Mouse (Mus musculus) midbrain, embryonic 10.5 days (tissue): ENCODE measurements around the gene Ppp2r3a. TPM values are rescaled to one million over a fixed set of nuclear protein-coding genes. Genes with fewer than 3 reads are reported as not detected.

Experiments
- DNase-seq: peaks from one replicate; pipeline ENCODE4 v3.0.0-alpha.2; 2017; ENCODE audit warnings: low spot score
- H3K27ac ChIP-seq: fragments of 300-500 bp; sonication (generic); replicated peaks from 2 replicates; pipeline ENCODE4 v1.5.1; 2016; ENCODE audit warnings: mild to moderate bottlenecking
- H3K27me3 ChIP-seq: fragments of 300-500 bp; sonication (generic); 2 replicates; pipeline ENCODE4 v1.6.1; 2016; ENCODE audit warnings: low read depth, mild to moderate bottlenecking; ENCODE audit not compliant: poor library complexity, severe bottlenecking
- H3K36me3 ChIP-seq: fragments of 300-500 bp; sonication (generic); 2 replicates; pipeline ENCODE4 v1.6.1; 2016; ENCODE audit warnings: mild to moderate bottlenecking, moderate library complexity
- H3K4me1 ChIP-seq: fragments of 300-500 bp; sonication (generic); 2 replicates; pipeline ENCODE4 v1.6.1; 2016
- H3K4me3 ChIP-seq: fragments of 300-500 bp; sonication (generic); 2 replicates; pipeline ENCODE4 v1.5.1; 2016; ENCODE audit warnings: mild to moderate bottlenecking, moderate library complexity
- H3K9me3 ChIP-seq: fragments of 300-500 bp; sonication (generic); replicated peaks from 2 replicates; pipeline ENCODE4 v1.6.1; 2016; ENCODE audit warnings: mild to moderate bottlenecking
- WGBS: fragments of 180-500 bp; shearing (Covaris S2); methylation state at CpG from one replicate; pipeline ENCODE4 v1.1.7; 2016; 5-methylcytosine and 5-hydroxymethylcytosine counted together
- polyA plus RNA-seq: library from polyadenylated mRNA; unstranded; fragments of >200 nt; fragmentation: Nextera tagmentation; extraction: Ambion mirVana; gene quantifications from 2 replicates; pipeline ENCODE4 v1.2.1, GENCODE M21; 2016

The Ppp2r3a gene
- polyA plus RNA-seq, 1 experiment from 2014 or later = 8.0 TPM

- no peaks in the 10 kb centered on the region for H3K9me3 ChIP-seq
- no peaks in the 10 kb centered on the region for H3K27me3 ChIP-seq
- H3K4me1 ChIP-seq = no peaks in the 10 kb centered on the region
- H3K4me3 ChIP-seq = no peak overlapping the region
- H3K36me3 ChIP-seq = no peaks in the 10 kb centered on the region
- DNase-seq = no peak
- H3K27ac ChIP-seq = no peak overlapping the region
- 75% methylated on average over 10 of the region's 10 CpGs for WGBS
Observed at GRCm38 (mm10) chr9:101280211-101280610, 28.6 kb upstream of the Ppp2r3a start.

- Histone ChIP-seq H3K27ac (no peak overlapping the region), H3K4me1 (peaks cover 8% of the 10 kb centered on the region; the same call in 1 of the 2 replicates), H3K36me3 (no peaks in the 10 kb centered on the region), H3K4me3 (no peak overlapping the region), H3K27me3 (no peaks in the 10 kb centered on the region), H3K9me3 (no peaks in the 10 kb centered on the region)
- no peak for DNase-seq
- WGBS = 90% methylated on average over 7 of the region's 7 CpGs
Observed at GRCm38 (mm10) chr9:101272715-101273114, 21.1 kb upstream of the Ppp2r3a start.

GRCm38 (mm10) chr9:101270020-101270419, 18.4 kb upstream of the Ppp2r3a start:
- no peak for DNase-seq
- H3K27me3 ChIP-seq = no peaks in the 10 kb centered on the region
- H3K27ac ChIP-seq = no peak overlapping the region; the same call in 1 of the 2 replicates
- no peak overlapping the region for H3K4me3 ChIP-seq
- H3K36me3 ChIP-seq = no peaks in the 10 kb centered on the region
- no peaks in the 10 kb centered on the region for H3K9me3 ChIP-seq
- peaks cover 7% of the 10 kb centered on the region for H3K4me1 ChIP-seq
- 52% methylated on average over 5 of the region's 5 CpGs for WGBS

DNA sequence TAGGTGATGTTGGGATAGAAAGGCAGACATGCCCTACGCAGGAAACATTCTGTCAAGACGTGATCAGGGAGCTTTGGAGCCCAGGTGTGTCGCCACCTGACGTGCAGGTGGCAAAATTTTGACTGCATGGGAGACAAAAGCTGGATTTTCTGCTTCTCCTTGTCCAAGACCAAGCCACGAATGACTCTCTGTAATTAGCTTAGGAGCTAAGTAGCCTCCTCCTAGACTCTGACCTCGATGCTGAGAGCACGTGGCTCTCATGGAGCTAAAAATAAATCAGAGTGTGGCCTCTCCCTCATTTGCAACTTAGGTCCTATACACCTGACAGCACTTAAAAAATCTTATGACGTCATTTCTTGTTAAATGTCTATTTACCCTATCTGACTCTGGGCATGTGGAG, 14.4 kb upstream of the Ppp2r3a start:
- 85% methylated on average over 8 of the region's 8 CpGs for WGBS
- Histone ChIP-seq H3K27ac (no peak overlapping the region), H3K9me3 (no peaks in the 10 kb centered on the region), H3K36me3 (no peaks in the 10 kb centered on the region), H3K4me1 (peaks cover 6% of the 10 kb centered on the region), H3K27me3 (no peaks in the 10 kb centered on the region), H3K4me3 (no peak overlapping the region)
- DNase-seq = no peak

DNA sequence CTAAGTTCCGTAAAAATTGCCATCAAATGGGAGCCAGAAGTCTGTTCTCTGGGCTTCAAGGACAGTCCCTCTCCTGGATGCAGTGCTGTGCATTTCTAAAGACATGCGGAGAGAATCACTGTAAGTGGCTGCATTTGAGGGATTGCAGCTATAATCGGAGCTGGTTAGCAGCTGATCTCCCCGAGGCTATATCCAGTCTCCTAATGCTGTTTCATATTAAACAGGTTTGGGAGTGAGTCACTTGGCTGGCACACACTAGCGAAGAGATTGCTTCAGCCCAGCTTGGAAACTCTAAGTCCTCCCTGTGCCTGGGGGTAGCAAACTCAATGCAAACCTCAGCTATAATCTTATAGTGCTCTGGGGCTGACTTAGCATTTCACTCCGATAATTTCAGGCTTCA, 14.0 kb upstream of the Ppp2r3a start:
- WGBS = 83% methylated on average over 6 of the region's 6 CpGs
- Histone ChIP-seq H3K27me3 (no peaks in the 10 kb centered on the region), H3K27ac (no peak overlapping the region), H3K9me3 (no peaks in the 10 kb centered on the region), H3K4me3 (no peak overlapping the region), H3K36me3 (no peaks in the 10 kb centered on the region), H3K4me1 (peaks cover 6% of the 10 kb centered on the region)
- no peak for DNase-seq

- no peak overlapping the region for H3K27ac ChIP-seq
- H3K36me3 ChIP-seq = no peaks in the 10 kb centered on the region
- WGBS = 91% methylated on average over 3 of the region's 3 CpGs
- no peak overlapping the region for H3K4me3 ChIP-seq
- H3K4me1 ChIP-seq = no peaks in the 10 kb centered on the region; the same call in 1 of the 2 replicates
- H3K9me3 ChIP-seq = no peaks in the 10 kb centered on the region
- no peaks in the 10 kb centered on the region for H3K27me3 ChIP-seq
- DNase-seq = no peak
Observed at GRCm38 (mm10) chr9:101262815-101263214, 11.2 kb upstream of the Ppp2r3a start.

DNA sequence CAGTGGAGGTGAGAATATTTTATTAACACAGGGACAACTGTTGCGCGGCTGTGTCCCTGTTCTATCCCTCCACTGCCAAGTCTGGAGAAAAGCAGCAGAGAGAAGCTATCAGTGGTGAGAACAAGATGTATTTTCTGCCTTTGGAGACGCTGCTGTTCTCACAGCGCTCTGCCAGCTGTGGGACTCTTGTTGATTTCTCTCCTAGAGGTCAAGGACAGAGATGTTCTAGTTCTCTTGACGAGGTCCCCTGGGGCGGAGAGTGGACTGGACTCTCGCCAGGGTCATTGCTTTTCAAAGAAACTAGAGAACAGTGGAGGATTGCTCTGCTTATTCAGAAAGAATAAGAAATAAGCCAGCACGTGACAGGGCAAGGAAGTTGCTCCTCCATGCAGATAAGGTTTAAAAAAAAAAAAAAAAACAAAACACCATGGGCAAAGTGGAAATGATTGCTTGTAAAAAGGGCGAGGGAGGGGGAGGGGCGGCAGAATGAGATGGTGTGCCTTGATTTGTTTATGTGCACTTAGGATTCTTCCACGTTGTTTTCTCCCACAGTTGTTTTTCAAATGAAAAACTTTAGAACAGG, 10.5 kb upstream of the Ppp2r3a start:
- Histone ChIP-seq H3K36me3 (no peaks in the 10 kb centered on the region), H3K27ac (no peak overlapping the region), H3K27me3 (no peaks in the 10 kb centered on the region), H3K4me1 (no peaks in the 10 kb centered on the region; the same call in 1 of the 2 replicates), H3K9me3 (no peaks in the 10 kb centered on the region), H3K4me3 (no peak overlapping the region)
- DNase-seq = no peak
- WGBS = 69% methylated on average over 11 of the region's 11 CpGs

GRCm38 (mm10) chr9:101261443-101261842, 9.8 kb upstream of the Ppp2r3a start:
- no peaks in the 10 kb centered on the region for H3K27me3 ChIP-seq
- no peak overlapping the region for H3K27ac ChIP-seq
- no peaks in the 10 kb centered on the region for H3K36me3 ChIP-seq
- 71% methylated on average over 4 of the region's 4 CpGs for WGBS
- H3K9me3 ChIP-seq = no peaks in the 10 kb centered on the region
- H3K4me3 ChIP-seq = no peak overlapping the region
- no peaks in the 10 kb centered on the region; the same call in 1 of the 2 replicates for H3K4me1 ChIP-seq
- DNase-seq = no peak

- Histone ChIP-seq H3K27ac (no peak overlapping the region), H3K4me3 (no peak overlapping the region), H3K27me3 (no peaks in the 10 kb centered on the region), H3K4me1 (peaks cover 29% of the 10 kb centered on the region), H3K9me3 (no peaks in the 10 kb centered on the region), H3K36me3 (no peaks in the 10 kb centered on the region)
- 64% methylated on average over 3 of the region's 3 CpGs for WGBS
- no peak for DNase-seq
Observed at GRCm38 (mm10) chr9:101253136-101253535, 1.5 kb upstream of the Ppp2r3a start.

- H3K27me3 ChIP-seq = no peaks in the 10 kb centered on the region
- H3K9me3 ChIP-seq = no peaks in the 10 kb centered on the region
- H3K4me1 ChIP-seq = peaks cover 34% of the 10 kb centered on the region
- H3K36me3 ChIP-seq = no peaks in the 10 kb centered on the region
- no peak overlapping the region for H3K27ac ChIP-seq
- 78% methylated on average over 4 of the region's 4 CpGs for WGBS
- no peak overlapping the region for H3K4me3 ChIP-seq
- DNase-seq = no peak
Observed at GRCm38 (mm10) chr9:101252541-101252940, 946 bp upstream of the Ppp2r3a start.

DNA sequence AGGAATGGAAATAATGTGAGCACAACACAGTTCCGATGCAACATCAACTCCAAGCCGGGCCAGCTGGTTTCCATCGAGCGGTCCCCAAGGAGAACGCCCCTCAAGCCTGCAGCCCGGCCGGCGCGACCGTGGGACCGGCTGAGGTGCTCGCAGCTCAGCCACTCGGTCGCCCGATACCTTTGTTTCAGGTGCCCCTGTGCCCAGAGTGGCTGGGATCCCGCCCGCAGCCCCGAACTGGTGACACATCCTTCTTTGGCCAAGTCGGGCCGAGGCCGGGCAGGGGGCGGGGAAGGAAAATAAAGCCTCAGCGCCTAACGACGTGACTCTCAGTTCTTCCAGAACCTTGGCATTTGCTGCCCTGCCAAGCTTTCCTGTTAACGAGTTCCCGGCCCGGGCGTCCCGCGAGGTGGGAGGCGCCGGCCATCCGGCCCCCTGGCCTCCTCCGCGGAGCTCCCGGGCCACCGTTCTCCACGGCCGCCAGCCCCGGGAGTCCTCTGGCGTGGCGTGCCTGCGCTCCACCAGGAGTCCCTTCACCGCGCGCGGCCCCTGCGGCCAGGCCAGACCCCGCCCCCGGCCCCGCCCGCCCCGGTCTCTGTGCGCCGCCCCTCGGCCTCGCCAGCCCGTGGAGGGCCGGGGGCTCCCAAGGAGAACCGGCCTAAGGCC, 483 bp downstream of the Ppp2r3a start:
- under 1% methylated on average over 59 of the region's 61 CpGs for WGBS
- Histone ChIP-seq H3K27me3 (no peaks in the 10 kb centered on the region), H3K4me1 (peaks cover 35% of the 10 kb centered on the region), H3K9me3 (no peaks in the 10 kb centered on the region), H3K36me3 (no peaks in the 10 kb centered on the region), H3K27ac (peak overlapping the region; percentile 95), H3K4me3 (peak overlapping the region; percentile 85)
- peak; percentile 89 for DNase-seq

GRCm38 (mm10) chr9:101250486-101250885, 1.1 kb downstream of the Ppp2r3a start:
- 13% methylated on average over 11 of the region's 11 CpGs for WGBS
- Histone ChIP-seq H3K4me1 (peaks cover 35% of the 10 kb centered on the region), H3K4me3 (peak overlapping the region; percentile 85), H3K9me3 (no peaks in the 10 kb centered on the region), H3K36me3 (no peaks in the 10 kb centered on the region), H3K27me3 (no peaks in the 10 kb centered on the region), H3K27ac (peak overlapping the region; percentile 95)
- DNase-seq = peak; percentile 25

DNA sequence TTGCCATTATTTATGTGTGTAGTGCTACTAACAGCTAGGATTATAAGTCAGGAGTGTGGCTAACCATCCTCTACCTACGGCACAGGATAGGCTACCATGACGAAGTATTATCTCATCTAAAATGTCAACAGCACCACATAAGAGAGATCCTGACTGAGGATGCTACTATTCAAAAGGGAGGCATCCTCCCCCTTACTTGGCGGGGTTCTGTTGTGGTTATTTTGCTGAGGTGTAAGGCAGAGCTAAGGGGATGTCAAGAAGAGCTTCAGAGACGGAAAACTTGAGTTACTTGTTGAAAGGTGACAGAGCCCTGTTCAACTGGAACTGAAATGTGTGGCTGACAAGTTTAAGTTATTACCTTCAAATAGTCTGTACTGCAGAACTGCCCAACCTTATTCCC, 2.0 kb downstream of the Ppp2r3a start:
- peaks cover 35% of the 10 kb centered on the region for H3K4me1 ChIP-seq
- no peaks in the 10 kb centered on the region for H3K27me3 ChIP-seq
- peak overlapping the region; percentile 85 for H3K4me3 ChIP-seq
- 78% methylated on average over 4 of the region's 4 CpGs for WGBS
- no peaks in the 10 kb centered on the region for H3K36me3 ChIP-seq
- DNase-seq = no peak
- no peaks in the 10 kb centered on the region for H3K9me3 ChIP-seq
- no peak overlapping the region for H3K27ac ChIP-seq
